Mouse (Mus musculus) kidney, adult 8-10 months (tissue): ENCODE measurements around the gene 2210010C04Rik.

ENCODE experiments used
- DNase-seq, 2 experiments: peaks; one replicate each; pipeline ENCODE4 v3.0.0; 2022

2210010C04Rik gene

DNA sequence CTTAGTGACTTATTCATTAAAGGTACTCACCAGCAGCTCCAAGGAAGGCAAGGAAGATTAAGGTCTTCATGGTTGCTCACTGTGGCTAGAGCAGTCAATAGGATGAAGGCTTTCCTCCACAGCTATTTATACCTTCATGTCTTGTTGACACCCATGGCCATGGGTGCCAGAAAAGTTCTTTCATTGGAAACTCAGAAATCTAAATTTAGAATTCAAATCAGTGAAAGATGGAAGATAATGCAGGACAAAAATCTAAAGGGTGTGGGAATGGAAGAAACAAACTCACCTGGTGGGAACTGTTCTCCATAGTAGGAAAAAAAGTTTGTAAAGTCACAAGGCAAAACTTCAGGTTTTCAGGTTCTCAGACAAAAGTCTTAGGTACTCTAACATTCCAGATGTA is at the start of gene 2210010C04Rik:
Gene 2210010C04Rik, minus strand, starts transcription at position 101 of the 400 bp plus-strand sequence.
- no peak for DNase-seq

GRCm38 (mm10) chr6:41080121-41080520 is 44.8 kb upstream of the 2210010C04Rik start:
- no peak for DNase-seq

- no peak for DNase-seq
These were observed 43.4 kb upstream of the 2210010C04Rik start for GRCm38 (mm10) chr6:41078539-41079303.

DNA sequence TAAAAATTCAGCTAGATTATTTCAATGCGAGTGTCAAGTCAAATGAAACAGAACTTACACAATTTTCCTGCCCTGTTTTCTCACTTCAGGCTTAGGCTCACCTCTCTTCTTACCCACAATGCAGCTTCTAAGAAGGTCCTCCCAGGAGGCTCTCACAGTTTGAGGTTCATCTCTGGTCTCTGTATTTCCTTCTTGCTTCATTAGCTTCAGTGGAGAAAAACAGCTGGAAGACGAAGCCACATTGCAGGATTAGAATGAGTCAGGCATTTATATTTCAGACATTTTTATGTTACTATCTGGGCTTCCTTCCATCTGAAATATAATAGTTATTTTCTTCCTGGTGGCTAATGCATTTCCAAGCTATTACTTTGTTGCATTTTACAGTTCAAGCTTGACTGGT is 40.4 kb upstream of the 2210010C04Rik start:
- no peak for DNase-seq

DNA sequence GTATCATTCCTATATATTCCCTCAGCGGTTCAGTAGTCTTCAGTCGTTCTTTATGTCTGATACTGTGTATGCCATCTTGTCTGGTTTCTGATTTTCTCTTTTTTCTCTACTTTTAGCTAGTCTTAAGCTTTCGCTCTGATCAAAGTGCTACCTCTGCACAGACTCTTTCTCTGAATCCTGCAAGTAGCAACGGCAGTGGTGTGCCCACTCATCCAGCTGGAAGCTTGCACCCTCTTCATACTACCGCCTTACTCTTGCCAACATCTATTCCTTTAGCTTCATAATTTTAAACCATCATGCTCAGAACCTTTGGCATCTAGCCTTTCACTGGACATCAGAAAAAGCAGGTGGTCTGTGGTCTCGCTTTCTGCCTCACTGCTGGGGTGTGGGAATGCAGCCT is 28.0 kb upstream of the 2210010C04Rik start:
- no peak for DNase-seq

GRCm38 (mm10) chr6:41062746-41063145 is 27.4 kb upstream of the 2210010C04Rik start:
- no peak for DNase-seq

DNA sequence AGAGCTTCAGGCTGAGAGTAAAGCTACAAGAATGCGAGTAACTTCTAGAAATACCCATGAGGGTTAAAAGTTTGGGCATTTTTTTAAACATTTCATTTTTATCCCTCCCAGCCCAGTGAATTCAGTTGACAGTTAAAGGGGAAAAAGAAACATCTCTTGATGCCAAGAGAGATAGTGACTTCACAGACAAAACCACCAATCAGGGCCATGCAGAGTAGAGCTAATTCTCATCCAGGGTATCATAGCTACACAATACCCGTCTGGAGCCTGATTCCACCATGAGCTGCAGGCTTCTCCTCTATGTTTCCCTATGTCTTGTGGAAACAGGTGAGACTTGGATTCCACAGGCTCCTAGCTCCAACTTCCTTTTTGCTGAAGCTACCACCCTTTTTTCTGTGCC is 26.8 kb upstream of the 2210010C04Rik start:
- no peak for DNase-seq

GRCm38 (mm10) chr6:41061085-41061484 is 25.8 kb upstream of the 2210010C04Rik start:
- no peak for DNase-seq

- DNase-seq: no peak
These were observed 22.3 kb upstream of the 2210010C04Rik start for GRCm38 (mm10) chr6:41057653-41058052.

GRCm38 (mm10) chr6:41055581-41055980 is 20.3 kb upstream of the 2210010C04Rik start:
- DNase-seq: peak in 1 of 2 experiments; percentile 4

DNA sequence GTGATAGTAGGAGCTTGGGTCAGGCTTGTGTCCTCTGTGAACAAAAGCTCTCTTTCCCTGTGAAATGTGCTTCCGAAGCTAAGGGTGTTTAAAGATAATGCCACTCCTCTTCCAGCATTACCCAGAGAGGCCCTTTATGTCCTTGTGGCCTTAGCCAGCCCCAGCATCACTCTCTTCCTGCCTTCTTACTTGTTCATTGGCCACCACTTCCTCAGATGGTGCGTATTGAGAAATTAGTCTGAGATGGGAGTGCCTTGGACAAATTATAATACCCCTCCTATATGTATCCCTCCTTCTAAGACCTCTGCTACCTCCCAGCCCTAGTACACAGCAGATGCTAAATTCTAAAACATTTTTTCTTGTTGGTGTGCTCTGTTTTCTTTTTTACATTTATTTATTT is 19.1 kb upstream of the 2210010C04Rik start:
- DNase-seq: no peak

GRCm38 (mm10) chr6:41051824-41052223 is 16.5 kb upstream of the 2210010C04Rik start:
- no peak for DNase-seq

DNA sequence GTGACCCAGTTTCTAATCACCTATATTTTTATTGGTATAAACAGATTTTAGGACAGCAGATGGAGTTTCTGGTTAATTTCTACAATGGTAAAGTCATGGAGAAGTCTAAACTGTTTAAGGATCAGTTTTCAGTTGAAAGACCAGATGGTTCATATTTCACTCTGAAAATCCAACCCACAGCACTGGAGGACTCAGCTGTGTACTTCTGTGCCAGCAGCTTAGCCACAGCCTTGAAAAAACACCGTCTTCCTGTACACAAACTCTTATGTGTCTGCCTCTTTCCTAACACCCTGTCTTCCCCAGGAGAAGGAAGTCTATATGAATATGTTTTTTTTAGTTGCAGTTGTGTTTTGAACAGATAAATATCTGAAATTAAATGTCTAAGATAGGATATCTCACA is 13.3 kb upstream of the 2210010C04Rik start:
- no peak for DNase-seq

DNA sequence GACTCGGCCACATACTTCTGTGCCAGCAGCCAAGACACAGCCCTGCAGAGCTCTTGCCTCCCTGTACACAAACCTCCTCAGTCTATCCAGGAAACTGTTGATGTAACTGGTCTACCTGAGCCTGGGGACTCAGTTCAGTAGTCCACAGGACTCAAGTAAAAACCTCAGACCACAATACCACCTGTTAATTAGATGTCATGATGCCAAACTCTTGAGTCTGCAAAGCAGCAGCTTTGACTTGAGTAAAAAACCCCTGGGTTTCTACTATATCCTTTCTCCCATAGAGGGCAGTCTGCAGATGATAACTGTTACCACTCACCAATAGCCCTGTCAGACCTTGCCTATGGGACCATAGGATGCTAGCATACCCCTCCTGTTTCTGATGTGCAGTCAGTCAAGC is 12.7 kb upstream of the 2210010C04Rik start:
- no peak for DNase-seq

- no peak for DNase-seq
These were observed 11.9 kb upstream of the 2210010C04Rik start for GRCm38 (mm10) chr6:41047202-41047601.

DNA sequence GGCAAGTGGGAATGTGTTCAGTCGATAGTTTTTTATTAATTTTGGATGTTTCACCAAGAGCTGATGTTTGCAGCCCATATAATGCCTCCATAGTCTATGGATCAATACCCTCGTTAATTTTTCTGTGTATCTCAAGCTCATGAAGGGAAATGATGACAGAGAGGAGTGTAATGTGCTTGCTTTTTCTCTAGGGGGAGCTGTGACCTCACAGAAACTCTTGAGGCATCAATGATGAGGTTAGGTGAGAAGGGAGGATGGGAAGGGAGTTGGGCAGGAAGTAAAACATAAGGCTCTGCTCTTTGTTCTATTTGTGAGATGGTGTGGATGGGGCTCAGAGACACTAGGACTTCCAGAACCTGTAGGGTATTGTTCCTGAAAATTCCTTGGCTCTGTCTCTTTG is 11.2 kb upstream of the 2210010C04Rik start:
- DNase-seq: no peak

DNA sequence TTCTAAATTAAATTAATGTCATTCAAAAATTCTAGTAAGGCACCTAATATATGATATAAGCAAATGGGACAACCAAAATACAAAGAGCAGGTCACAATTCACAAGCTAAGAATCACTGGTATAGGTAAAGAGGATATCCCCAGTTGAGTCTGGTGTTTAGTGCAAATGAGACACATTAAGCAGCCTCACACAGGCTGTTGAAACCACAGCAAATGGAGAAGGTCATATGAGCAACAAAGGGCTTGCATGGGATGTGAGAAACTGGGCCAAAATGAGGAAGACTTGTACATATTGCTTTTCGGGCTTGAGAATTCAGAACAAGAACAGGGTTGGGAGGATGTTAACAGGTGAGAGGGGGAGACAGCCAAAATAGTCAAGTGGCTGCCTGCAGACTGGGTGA is 9.4 kb upstream of the 2210010C04Rik start:
- DNase-seq: no peak

- DNase-seq: no peak
These were observed 9.0 kb upstream of the 2210010C04Rik start for GRCm38 (mm10) chr6:41044314-41044713.

DNA sequence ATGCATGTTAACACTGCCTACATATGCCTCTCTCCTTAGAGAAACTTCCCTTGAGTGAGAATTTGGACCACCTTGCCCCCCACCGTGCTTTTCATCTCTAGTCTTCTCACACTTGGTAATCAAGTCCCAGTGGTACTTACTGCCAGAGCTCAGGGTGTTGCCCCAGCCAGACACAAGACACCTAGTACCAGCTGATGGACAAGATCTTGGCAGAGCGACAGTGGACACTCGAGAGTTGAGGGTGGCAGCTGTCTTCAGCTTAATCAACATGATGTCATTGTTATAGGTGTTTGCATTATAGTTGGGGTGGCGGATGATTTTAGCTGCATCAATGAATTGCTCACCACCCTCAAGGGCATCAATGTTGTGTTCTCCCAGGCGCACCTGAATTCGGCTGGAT is 2.5 kb downstream of the 2210010C04Rik start:
- DNase-seq: no peak

GRCm38 (mm10) chr6:41032231-41032630 is 3.1 kb downstream of the 2210010C04Rik start:
- no peak for DNase-seq

DNA sequence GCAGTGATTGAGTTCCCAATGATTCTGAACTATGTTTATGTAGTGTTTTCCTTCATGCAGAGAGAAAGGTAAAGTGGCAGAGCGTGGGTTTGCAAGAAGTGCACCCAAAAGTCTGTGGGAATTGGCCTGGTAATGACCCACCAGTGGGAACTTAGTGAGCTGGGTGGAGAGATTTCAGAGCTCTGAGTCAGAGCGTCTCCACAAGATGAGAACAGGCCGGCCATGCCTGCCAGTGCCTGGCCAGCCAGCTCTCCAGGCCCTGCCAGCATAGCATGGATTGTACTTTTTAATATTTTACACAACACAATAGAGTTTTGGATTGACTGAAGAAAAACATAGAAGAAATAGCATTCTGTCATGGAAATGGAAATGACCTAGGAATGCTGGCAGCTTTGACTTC is 4.5 kb downstream of the 2210010C04Rik start:
- DNase-seq: no peak

GRCm38 (mm10) chr6:41027053-41027452 is 8.3 kb downstream of the 2210010C04Rik start:
- peak in 1 of 2 experiments; percentile 2 for DNase-seq

GRCm38 (mm10) chr6:41025873-41026650 is 9.2 kb downstream of the 2210010C04Rik start:
- no peak for DNase-seq

DNA sequence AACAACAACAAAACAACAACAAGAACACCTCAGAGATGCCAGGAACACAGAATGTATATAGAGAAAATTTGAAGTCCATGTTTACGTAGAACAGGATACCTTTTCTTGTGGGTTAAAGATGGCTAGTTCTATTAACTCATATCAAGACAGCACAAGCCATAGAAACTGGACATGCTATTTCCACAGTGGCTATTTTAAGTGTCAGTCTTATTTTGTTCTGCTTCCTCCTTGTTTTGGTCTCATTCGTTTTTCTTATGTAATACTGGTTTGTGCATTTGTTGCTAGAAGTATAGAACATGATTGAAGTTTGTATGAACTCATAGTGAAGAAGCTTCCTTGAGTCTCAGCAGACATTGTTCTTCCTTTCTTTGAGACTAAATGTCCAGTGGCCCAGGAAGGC is 16.2 kb downstream of the 2210010C04Rik start:
- DNase-seq: no peak
